Mouse (Mus musculus) liver, embryonic 11.5 days (tissue): ENCODE data around the gene Crygb. TPM values are rescaled to one million over a fixed set of nuclear protein-coding genes. Genes with fewer than 3 reads are reported as not detected.

Experiments
- ATAC-seq: fragments of 200-750 bp; cut with Nextera tagmentation; replicated peaks from 2 replicates; pipeline ENCODE4 v1.8.0; 2017; ENCODE audit warnings: moderate number of reproducible peaks, mild to moderate bottlenecking, moderate TSS enrichment, moderate library complexity; ENCODE audit not compliant: low FRiP score
- DNase-seq: peaks from one replicate; pipeline ENCODE4 v3.0.0-alpha.2; 2017; ENCODE audit warnings: low spot score
- H3K27ac ChIP-seq: fragments of 300-500 bp; sonication (generic); 2 replicates; pipeline ENCODE4 v1.5.1; 2014; ENCODE audit warnings: mild to moderate bottlenecking, low read depth, low read length, control low read depth
- H3K27me3 ChIP-seq: fragments of 300-500 bp; sonication (generic); replicated peaks from 2 replicates; pipeline ENCODE4 v1.6.1; 2014; ENCODE audit warnings: low read length, mixed read lengths; ENCODE audit not compliant: control insufficient read depth, insufficient read depth
- H3K36me3 ChIP-seq: fragments of 300-500 bp; sonication (generic); 2 replicates; pipeline ENCODE4 v1.6.1; 2014; ENCODE audit warnings: mild to moderate bottlenecking, low read length, moderate library complexity, mixed read lengths; ENCODE audit not compliant: control insufficient read depth, insufficient read depth
- H3K4me1 ChIP-seq: fragments of 300-500 bp; sonication (generic); replicated peaks from 2 replicates; pipeline ENCODE4 v1.6.1; 2014; ENCODE audit warnings: low read length, mixed read lengths; ENCODE audit not compliant: control insufficient read depth, insufficient read depth
- H3K4me2 ChIP-seq: fragments of 300-500 bp; sonication (generic); 2 replicates; pipeline ENCODE4 v1.6.1; 2014; ENCODE audit warnings: mild to moderate bottlenecking, control low read depth, moderate library complexity
- H3K4me3 ChIP-seq: fragments of 300-500 bp; sonication (generic); 2 replicates; pipeline ENCODE4 v1.5.1; 2014; ENCODE audit warnings: low read depth, low read length, control low read depth
- H3K9ac ChIP-seq: fragments of 300-500 bp; sonication (generic); 2 replicates; pipeline ENCODE4 v1.6.1; 2014; ENCODE audit warnings: low read depth, low read length, control low read depth
- H3K9me3 ChIP-seq: fragments of 300-500 bp; sonication (generic); 2 replicates; pipeline ENCODE4 v1.6.1; 2016; ENCODE audit warnings: low read length, inconsistent platforms, mixed read lengths; ENCODE audit not compliant: control insufficient read depth
- WGBS: fragments of 180-500 bp; shearing (Covaris S2); extraction: QIAGEN DNeasy Blood & Tissue Kit; methylation state at CpG from one replicate; pipeline ENCODE4 v1.1.7; 2014; 5-methylcytosine and 5-hydroxymethylcytosine counted together
- polyA plus RNA-seq: library from polyadenylated mRNA; unstranded; fragments of >200 nt; fragmentation: Nextera tagmentation; extraction: Ambion mirVana; gene quantifications from 2 replicates; pipeline ENCODE4 v1.2.1, GENCODE M21; 2014

Gene Crygb
- polyA plus RNA-seq, 1 experiment from 2014 or later: not detected

- no peaks in the 10 kb centered on the region for H3K36me3 ChIP-seq
- DNase-seq: no peak
- ATAC-seq: no peak; the same call in 1 of the 2 replicates
Observed at GRCm38 (mm10) chr1:65090370-65090769, 8.3 kb upstream of the Crygb start.

GRCm38 (mm10) chr1:65088567-65089356 is 6.7 kb upstream of the Crygb start:
- Histone ChIP-seq H3K36me3 (no peaks in the 10 kb centered on the region), H3K27me3 (no peaks in the 10 kb centered on the region), H3K9me3 (no peaks in the 10 kb centered on the region), H3K4me3 (no peak overlapping the region), H3K4me1 (no peaks in the 10 kb centered on the region), H3K27ac (no peak overlapping the region), H3K9ac (no peak overlapping the region), H3K4me2 (no peak overlapping the region)
- ATAC-seq (no peak), DNase-seq (no peak)
- WGBS: 60% methylated on average over 6 of the region's 6 CpGs

More at GRCm38 (mm10) chr1:65090370-65090769, 8.3 kb upstream of the Crygb start:
- Histone ChIP-seq H3K9me3 (no peaks in the 10 kb centered on the region), H3K4me2 (no peak overlapping the region), H3K27ac (no peak overlapping the region), H3K27me3 (no peaks in the 10 kb centered on the region), H3K4me1 (no peaks in the 10 kb centered on the region), H3K4me3 (no peak overlapping the region), H3K9ac (no peak overlapping the region)
- 26% methylated on average over 2 of the region's 2 CpGs for WGBS

GRCm38 (mm10) chr1:65075607-65076006 is 6.5 kb downstream of the Crygb start:
- H3K27me3 ChIP-seq: no peaks in the 10 kb centered on the region
- H3K27ac ChIP-seq: no peak overlapping the region
- ATAC-seq (no peak), DNase-seq (no peak)
- H3K4me3 ChIP-seq: no peak overlapping the region
- 25% methylated on average over 5 of the region's 5 CpGs for WGBS
- H3K36me3 ChIP-seq: no peaks in the 10 kb centered on the region
- no peak overlapping the region for H3K9ac ChIP-seq
- no peaks in the 10 kb centered on the region for H3K9me3 ChIP-seq
- H3K4me1 ChIP-seq: no peaks in the 10 kb centered on the region
- no peak overlapping the region for H3K4me2 ChIP-seq

- no peak within 1 kb of the TSS for H3K27ac ChIP-seq
- H3K4me1 ChIP-seq: no peaks in the 10 kb centered on the region
- no peak for DNase-seq
- no peak within 1 kb of the TSS for H3K4me2 ChIP-seq
- no peaks in the 10 kb centered on the region for H3K9me3 ChIP-seq
- H3K9ac ChIP-seq: no peak within 1 kb of the TSS
- H3K27me3 ChIP-seq: no peaks in the 10 kb centered on the region
- H3K36me3 ChIP-seq: no peaks in the 10 kb centered on the region
- ATAC-seq: no peak
- no peak within 1 kb of the TSS for H3K4me3 ChIP-seq
- 66% methylated on average over 6 of the region's 6 CpGs for WGBS
Observed at GRCm38 (mm10) chr1:65073589-65073988, 8.5 kb downstream of the Crygb start, which contains the start of gene Crygc. TSS of gene Crygc (minus strand) at chr1:65073689.

- H3K9me3 ChIP-seq: no peaks in the 10 kb centered on the region
- H3K36me3 ChIP-seq: no peaks in the 10 kb centered on the region
- no peak overlapping the region for H3K4me2 ChIP-seq
Observed at GRCm38 (mm10) chr1:65067842-65068241, 14.2 kb downstream of the Crygb start.

GRCm38 (mm10) chr1:65064201-65064600 is 17.9 kb downstream of the Crygb start:
- Histone ChIP-seq H3K4me2 (no peak overlapping the region), H3K9ac (no peak overlapping the region), H3K36me3 (no peaks in the 10 kb centered on the region), H3K9me3 (no peaks in the 10 kb centered on the region), H3K4me1 (no peaks in the 10 kb centered on the region), H3K27me3 (no peaks in the 10 kb centered on the region), H3K4me3 (no peak overlapping the region), H3K27ac (no peak overlapping the region)
- ATAC-seq: no peak
- no peak for DNase-seq
- WGBS: 89% methylated on average over 15 of the region's 15 CpGs

More at GRCm38 (mm10) chr1:65067842-65068241, 14.2 kb downstream of the Crygb start:
- H3K4me1 ChIP-seq: no peaks in the 10 kb centered on the region
- no peaks in the 10 kb centered on the region for H3K27me3 ChIP-seq
- no peak overlapping the region for H3K4me3 ChIP-seq
- ATAC-seq (no peak), DNase-seq (no peak)
- no peak overlapping the region for H3K9ac ChIP-seq
- no peak overlapping the region for H3K27ac ChIP-seq

GRCm38 (mm10) chr1:65063352-65063751 is 18.7 kb downstream of the Crygb start, which contains the start of gene Crygd:
TSS of gene Crygd (minus strand) at chr1:65063452.
- no peak within 1 kb of the TSS for H3K4me3 ChIP-seq
- no peaks in the 10 kb centered on the region for H3K9me3 ChIP-seq
- WGBS: 87% methylated on average over 8 of the region's 8 CpGs
- no peaks in the 10 kb centered on the region for H3K27me3 ChIP-seq
- no peak within 1 kb of the TSS for H3K9ac ChIP-seq
- no peak within 1 kb of the TSS for H3K4me2 ChIP-seq
- H3K27ac ChIP-seq: no peak within 1 kb of the TSS
- H3K4me1 ChIP-seq: no peaks in the 10 kb centered on the region
- DNase-seq (no peak), ATAC-seq (no peak)
- no peaks in the 10 kb centered on the region for H3K36me3 ChIP-seq

- ATAC-seq (no peak), DNase-seq (no peak)
- Histone ChIP-seq H3K4me3 (no peak overlapping the region), H3K36me3 (no peaks in the 10 kb centered on the region), H3K4me1 (no peaks in the 10 kb centered on the region), H3K9ac (no peak overlapping the region), H3K27ac (no peak overlapping the region), H3K27me3 (no peaks in the 10 kb centered on the region), H3K4me2 (no peak overlapping the region), H3K9me3 (no peaks in the 10 kb centered on the region)
- 30% methylated on average over 2 of the region's 2 CpGs for WGBS
Observed at GRCm38 (mm10) chr1:65052140-65052539, 29.9 kb downstream of the Crygb start.

- Histone ChIP-seq H3K4me2 (no peak overlapping the region), H3K27me3 (no peaks in the 10 kb centered on the region), H3K27ac (no peak overlapping the region), H3K9ac (no peak overlapping the region), H3K4me3 (no peak overlapping the region), H3K9me3 (no peaks in the 10 kb centered on the region), H3K36me3 (no peaks in the 10 kb centered on the region), H3K4me1 (no peaks in the 10 kb centered on the region)
- DNase-seq: no peak
- 71% methylated on average over 7 of the region's 7 CpGs for WGBS
- no peak for ATAC-seq
Observed at GRCm38 (mm10) chr1:65051696-65052095, 30.4 kb downstream of the Crygb start.
